Mouse (Mus musculus): ENCODE measurements around the gene Pdik1l. TPM values are rescaled to one million over a fixed set of nuclear protein-coding genes. Genes with fewer than 3 reads are reported as not detected.
"Not testable (repeated sequence)": the region's sequence is repeated elsewhere in the genome, so short reads cannot be mapped to it uniquely, and the experiment has no call there.

Gene Pdik1l
- polyA plus RNA-seq, 1 experiment = 8.9 TPM

DNA sequence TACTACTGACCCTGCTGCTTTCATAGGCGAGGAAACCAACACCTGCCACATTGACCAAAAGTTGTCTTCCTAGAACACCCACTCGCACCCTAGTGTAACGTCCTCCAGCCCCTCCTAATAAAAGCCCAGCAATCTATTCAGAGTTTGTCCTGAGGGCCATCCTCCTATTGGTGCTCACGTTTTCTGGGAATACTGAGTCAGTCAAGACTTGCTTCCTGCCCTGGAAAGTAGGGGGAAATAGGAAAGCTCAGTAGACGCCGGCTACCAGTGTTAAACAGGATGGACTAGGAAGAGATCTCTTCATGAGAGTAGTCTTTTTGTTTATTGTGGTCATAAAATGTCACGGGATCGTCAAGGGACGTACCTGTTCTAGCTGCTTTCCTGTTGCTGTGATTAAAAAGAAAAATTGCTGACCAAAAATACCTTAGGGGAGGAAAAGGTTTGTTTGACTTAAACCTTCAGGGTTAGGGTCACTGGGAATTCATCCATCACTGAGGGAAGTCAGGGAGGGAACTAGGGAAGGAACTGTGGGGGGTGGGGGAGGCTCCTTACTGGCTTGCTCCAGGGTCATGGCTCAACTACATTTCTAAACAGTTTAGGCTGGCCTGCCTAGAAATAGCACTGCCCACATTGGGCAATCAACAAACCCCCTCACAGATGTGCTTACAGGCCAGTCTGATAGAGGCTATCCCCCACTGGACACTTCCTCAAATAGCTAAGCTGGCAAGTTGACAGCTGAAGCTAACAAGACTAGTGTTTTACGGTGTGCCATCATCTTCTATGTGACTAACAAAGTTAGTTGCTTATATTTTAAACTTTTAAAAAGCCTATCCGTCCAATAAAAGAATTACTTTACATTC lies 932 bp upstream of the Pdik1l start:
- TF ChIP-seq POLR2A (IDR thresholded peaks at IDR 0.05; ENCODE audit: extremely low read depth, insufficient read depth, low read length) (no peak), CTCF (IDR thresholded peaks at IDR 0.05; ENCODE audit: extremely low read depth, insufficient read depth, low read length) (no peak)
- peaks cover 4% of the 10 kb centered on the region for H3K4me1 ChIP-seq (ENCODE audit: control insufficient read depth, insufficient read depth, low read length)
- H3K4me3 ChIP-seq (ENCODE audit: insufficient read depth, low read length) = peak overlapping the region; percentile 72; the same call in 1 of the 2 replicates
- no peak overlapping the region for H3K27ac ChIP-seq (ENCODE audit: insufficient read depth, low read length)

DNA sequence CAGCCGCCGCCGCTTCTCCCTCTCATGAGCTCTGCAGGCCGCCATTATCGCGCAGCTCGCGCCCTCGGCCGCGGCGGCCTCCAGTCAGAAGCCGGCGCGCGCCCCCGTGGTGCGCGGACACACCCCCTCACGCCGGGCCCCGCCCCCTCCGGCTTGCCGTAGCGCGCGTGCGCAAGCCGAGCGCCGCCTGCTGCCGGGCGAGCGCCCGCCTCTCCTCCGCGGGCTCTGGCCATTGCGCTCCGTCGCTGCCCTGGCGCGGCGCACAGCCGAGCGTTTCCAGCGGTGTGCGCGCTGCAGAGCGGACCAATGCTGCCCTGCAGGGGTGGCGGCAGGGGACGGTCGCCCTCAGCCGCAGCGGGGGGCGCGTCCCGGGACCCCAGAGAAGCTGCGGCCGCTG lies 529 bp downstream of the Pdik1l start:
- H3K27ac ChIP-seq (ENCODE audit: insufficient read depth, low read length) = peak overlapping the region; percentile 98
- peaks cover 4% of the 10 kb centered on the region for H3K4me1 ChIP-seq (ENCODE audit: control insufficient read depth, insufficient read depth, low read length)
- peak overlapping the region; percentile 72 for H3K4me3 ChIP-seq (ENCODE audit: insufficient read depth, low read length)
- TF ChIP-seq CTCF (IDR thresholded peaks at IDR 0.05; ENCODE audit: extremely low read depth, insufficient read depth, low read length) = no peak
- peak; percentile 69 for TF ChIP-seq POLR2A (IDR thresholded peaks at IDR 0.05; ENCODE audit: extremely low read depth, insufficient read depth, low read length)

DNA sequence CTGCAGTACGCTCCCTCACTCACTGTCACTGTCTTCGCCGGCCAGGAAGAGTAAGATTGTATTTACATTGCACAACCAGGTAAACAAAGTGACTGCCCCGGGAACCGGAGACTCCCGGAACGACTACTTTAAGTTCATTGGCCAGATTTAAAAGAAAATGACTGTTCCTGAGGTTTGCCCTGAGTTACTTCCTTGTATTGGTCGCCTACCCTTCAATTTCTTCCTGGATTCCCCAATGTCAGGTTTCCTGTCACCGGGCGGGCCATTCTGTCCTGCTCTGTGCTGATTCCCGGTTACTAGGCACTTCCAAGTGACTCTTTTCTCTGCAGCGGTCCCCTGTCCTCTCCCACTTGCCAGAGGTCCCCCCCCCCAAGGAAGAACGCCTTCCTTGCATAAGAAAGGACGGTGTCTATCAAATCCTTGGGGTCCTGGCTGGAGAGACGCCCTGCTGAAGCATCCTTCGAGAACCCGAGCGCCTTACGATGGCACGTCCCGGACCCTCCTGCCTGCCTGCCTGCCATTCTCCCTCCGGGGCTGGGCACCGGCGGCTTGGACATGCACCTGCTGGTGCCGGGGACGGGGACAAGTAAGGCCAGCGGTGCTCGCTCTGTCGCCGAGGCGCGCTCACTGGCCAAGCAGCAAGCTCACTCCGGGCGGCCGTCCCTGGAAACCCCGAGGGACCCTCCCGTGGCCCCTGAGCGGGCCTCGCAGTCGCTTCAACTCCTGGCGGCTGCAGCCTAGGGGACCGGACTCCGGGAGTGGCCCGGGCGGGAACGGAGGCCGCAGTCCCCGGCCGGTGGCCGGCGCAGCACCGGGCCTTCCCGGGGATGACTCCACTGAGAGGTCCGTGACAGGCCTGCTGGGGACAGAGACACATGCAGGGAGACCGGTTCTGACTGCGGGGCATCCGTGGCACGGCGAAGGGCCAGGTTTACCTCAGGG lies 1.2 kb downstream of the Pdik1l start:
- Histone ChIP-seq H3K4me3 (ENCODE audit: insufficient read depth, low read length) (peak overlapping the region; percentile 72), H3K27ac (ENCODE audit: insufficient read depth, low read length) (no peak overlapping the region), H3K4me1 (ENCODE audit: control insufficient read depth, insufficient read depth, low read length) (peaks cover 4% of the 10 kb centered on the region)
- no peak for TF ChIP-seq POLR2A (IDR thresholded peaks at IDR 0.05; ENCODE audit: extremely low read depth, insufficient read depth, low read length)

DNA sequence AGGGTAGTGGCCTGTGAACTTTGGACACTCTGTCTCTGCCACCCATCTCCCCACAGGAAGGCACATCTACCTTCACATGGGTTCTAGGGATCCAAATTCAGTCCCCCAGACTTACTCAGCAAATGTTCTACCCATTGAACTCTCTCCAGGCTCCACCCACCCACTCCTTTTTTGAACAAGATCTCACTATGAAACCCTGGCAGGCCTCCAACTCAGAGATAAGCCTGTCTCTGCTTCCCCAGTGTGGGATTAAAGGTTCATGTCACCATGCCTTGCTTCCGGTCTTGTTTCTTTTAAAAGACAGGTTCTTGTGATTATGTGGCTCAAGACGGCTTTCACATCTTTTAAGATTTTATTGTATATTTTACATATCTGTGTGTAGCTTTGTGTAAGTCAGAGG lies 2.8 kb downstream of the Pdik1l start:
- no peak for TF ChIP-seq CTCF (IDR thresholded peaks at IDR 0.05; ENCODE audit: extremely low read depth, insufficient read depth, low read length)
- TF ChIP-seq POLR2A (IDR thresholded peaks at IDR 0.05; ENCODE audit: extremely low read depth, insufficient read depth, low read length) = no peak
- Histone ChIP-seq H3K27ac (ENCODE audit: insufficient read depth, low read length) (no peak overlapping the region), H3K4me3 (ENCODE audit: insufficient read depth, low read length) (no peak overlapping the region)

DNA sequence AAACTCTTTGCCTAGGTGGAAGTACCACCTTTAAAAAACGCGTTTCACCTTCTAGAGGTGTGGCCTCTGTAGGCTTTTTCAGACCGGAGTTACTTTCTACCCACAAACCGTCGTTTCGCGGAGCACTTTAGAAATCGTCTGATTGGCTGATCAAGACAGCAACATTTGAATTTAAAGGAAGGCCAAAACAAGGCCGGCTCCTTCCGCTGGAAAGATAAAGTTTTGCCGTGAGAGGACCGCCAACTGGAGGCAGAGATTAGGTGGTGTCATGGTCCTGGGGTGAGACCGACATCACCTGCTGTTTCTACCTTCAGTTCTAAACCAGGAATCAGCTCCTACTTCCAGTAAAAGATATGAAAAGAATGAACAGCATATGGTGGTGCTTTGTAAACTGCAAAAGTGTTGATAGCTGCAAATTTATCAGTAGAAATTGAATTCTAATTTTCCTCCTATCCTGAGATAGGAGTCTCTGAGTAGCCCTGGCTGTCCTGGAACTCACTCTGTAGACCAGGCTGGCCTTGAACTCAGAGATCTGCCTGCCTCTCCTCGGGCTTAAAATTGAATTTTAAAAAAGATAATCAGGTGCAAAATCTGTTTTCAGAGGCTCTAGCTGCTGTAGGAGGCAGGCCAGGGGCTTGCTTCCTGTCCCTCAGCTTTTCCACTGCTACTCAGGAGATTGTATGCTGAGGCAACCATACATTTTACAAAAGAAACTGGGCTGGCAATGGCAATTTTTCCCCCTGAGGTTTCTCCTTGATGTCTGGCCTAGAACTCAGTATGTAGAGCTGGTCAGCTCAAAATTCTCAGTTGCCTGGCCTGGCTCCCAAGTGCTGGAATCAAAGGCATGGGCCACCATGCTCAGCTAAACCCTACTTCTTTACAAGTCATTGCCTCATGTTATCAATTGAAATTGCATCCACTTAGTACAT lies 14.0 kb downstream of the Pdik1l start:
- TF ChIP-seq POLR2A (IDR thresholded peaks at IDR 0.05; ENCODE audit: extremely low read depth, insufficient read depth, low read length) (no peak), CTCF (IDR thresholded peaks at IDR 0.05; ENCODE audit: extremely low read depth, insufficient read depth, low read length) (no peak)
- no peaks in the 10 kb centered on the region for H3K4me1 ChIP-seq (ENCODE audit: control insufficient read depth, insufficient read depth, low read length)
- H3K4me3 ChIP-seq (ENCODE audit: insufficient read depth, low read length) = no peak overlapping the region
- H3K27ac ChIP-seq (ENCODE audit: insufficient read depth, low read length) = no peak overlapping the region

More for the DNA sequence above, 2.8 kb downstream of the Pdik1l start:
- H3K4me1 ChIP-seq (ENCODE audit: control insufficient read depth, insufficient read depth, low read length) = peaks cover 4% of the 10 kb centered on the region

DNA sequence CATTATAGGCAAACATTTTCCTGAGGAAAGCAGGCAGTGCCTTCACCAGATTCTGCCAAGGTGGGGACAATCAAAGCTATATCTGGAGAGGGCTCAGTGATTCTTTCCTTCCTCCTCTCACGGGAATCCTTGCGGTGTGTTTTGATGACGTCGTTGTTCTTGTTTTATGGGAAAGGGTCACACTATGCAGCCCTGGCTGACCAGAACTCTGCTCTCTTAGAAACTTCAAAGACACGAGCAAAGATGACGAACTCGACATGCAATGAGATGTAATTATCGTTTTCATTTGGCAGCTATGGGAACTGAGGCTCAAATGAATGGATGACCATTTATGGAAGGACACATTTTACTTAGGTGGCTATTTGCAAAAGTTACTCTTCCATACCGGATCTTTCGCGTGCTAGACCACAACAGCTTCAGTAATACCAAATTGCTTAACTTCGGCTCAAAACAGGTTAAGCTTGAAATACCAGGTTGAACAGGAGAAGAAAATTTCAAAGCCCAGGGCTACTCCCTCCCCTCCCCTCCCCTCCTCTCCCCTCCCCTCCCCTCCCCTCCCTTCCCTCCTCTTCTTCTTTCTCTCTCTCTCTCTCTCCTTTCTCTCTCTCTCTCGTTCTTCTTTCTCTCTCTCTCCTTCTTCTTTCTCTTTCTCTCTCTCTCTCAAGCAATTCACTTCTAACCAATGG lies 14.8 kb downstream of the Pdik1l start:
- TF ChIP-seq CTCF (IDR thresholded peaks at IDR 0.05; ENCODE audit: extremely low read depth, insufficient read depth, low read length) (no peak), POLR2A (IDR thresholded peaks at IDR 0.05; ENCODE audit: extremely low read depth, insufficient read depth, low read length) (no peak)
- H3K27ac ChIP-seq (ENCODE audit: insufficient read depth, low read length) = no peak overlapping the region
- no peak overlapping the region for H3K4me3 ChIP-seq (ENCODE audit: insufficient read depth, low read length)
- no peaks in the 10 kb centered on the region for H3K4me1 ChIP-seq (ENCODE audit: control insufficient read depth, insufficient read depth, low read length)

DNA sequence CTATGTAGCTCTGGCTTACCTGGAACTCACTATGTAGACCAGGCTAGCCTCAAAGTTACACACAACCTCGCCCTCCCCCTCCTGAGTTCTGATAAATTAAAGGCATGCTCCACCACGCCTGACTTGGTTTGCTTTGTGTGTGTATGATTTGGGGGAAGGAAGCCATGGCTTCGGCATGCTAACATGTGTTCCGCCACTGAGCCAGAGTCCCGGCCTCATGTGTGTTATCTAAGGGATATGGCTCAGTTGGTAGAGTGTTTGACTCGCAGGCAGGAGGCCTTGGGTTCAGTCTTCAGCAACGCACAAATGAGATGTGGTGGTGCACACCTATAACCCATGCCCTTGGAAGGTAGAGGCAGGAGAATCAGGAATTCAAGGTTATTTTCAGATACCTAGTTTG lies 15.7 kb downstream of the Pdik1l start:
- Histone ChIP-seq H3K4me3 (ENCODE audit: insufficient read depth, low read length) (no peak overlapping the region), H3K27ac (ENCODE audit: insufficient read depth, low read length) (no peak overlapping the region), H3K4me1 (ENCODE audit: control insufficient read depth, insufficient read depth, low read length) (no peaks in the 10 kb centered on the region)
- TF ChIP-seq CTCF (IDR thresholded peaks at IDR 0.05; ENCODE audit: extremely low read depth, insufficient read depth, low read length) (no peak), POLR2A (IDR thresholded peaks at IDR 0.05; ENCODE audit: extremely low read depth, insufficient read depth, low read length) (no peak)

DNA sequence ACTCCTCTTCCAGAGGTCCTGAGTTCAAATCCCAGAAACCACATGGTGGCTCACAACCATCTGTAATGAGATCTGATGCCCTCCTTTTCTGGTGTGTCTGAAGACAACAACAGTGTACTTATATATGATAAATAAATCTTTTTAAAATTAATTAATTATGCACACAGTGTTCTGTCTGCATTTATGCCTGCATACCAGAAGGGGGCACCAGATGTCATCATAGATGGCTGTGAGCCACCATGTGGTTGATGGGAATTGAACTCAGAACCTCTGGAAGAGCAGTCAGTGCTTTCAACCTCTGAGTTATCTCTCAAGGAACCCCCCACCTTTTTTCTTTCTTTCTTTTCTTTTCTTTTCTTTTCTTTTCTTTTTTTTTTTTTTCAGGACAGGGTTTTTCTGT lies 18.1 kb downstream of the Pdik1l start:
- not testable (repeated sequence) for H3K27ac ChIP-seq (ENCODE audit: insufficient read depth, low read length); H3K4me3 ChIP-seq (ENCODE audit: insufficient read depth, low read length); H3K4me1 ChIP-seq (ENCODE audit: control insufficient read depth, insufficient read depth, low read length)

All from cortical plate, adult 2 months (tissue).